Mouse (Mus musculus) liver, embryonic 14.5 days (tissue): ENCODE data around the gene Ublcp1.

ENCODE experiments used
- CTCF ChIP-seq: IDR thresholded peaks from 2 replicates; pipeline ENCODE4 v1.5.1; 2016; ENCODE audit warnings: antibody characterized with exemption, low read depth, control low read depth
- EP300 ChIP-seq: IDR thresholded peaks from 2 replicates; pipeline ENCODE4 v1.6.1; 2016; ENCODE audit warnings: antibody characterized with exemption, low read depth

- TF ChIP-seq CTCF = peak; percentile 59
- TF ChIP-seq EP300 = no peak
Measured at GRCm38 (mm10) chr11:44412276-44412675, 58.0 kb downstream of the Ublcp1 start.
